Mouse (Mus musculus) thymus, adult 18-20 months (tissue): ENCODE measurements at regions not wholly inside any gene's neighbourhood (a gene's known extent, or its start where the extent isn't known, plus 50 kb on each side); places are given as distances from the start of the nearest gene placed in this dataset.

Experiments
- DNase-seq, 2 experiments: peaks; one replicate each; pipeline ENCODE4 v3.0.0; 2022; ENCODE audit warnings: mixed read lengths in 2 of 2

DNA sequence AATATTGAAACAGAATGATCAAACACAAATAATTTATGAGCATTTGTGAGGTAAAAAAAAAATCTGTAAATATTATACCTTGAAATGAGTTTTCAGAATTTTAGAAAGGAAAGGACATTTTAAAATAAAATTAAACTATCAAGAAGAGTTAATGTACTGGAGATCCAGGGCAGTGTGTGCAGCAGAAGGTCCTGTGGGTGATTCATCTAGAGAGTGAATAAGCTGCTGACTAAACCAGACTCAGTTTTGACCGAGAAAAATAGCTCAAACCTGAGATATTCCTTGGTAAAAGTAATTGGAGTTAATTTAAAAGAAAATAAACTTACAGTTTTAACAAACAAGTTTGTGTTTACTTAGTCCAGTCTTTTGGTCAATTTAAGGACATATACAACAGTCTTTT is 1118.6 kb upstream of the Celf2 start:
- DNase-seq: no peak

DNA sequence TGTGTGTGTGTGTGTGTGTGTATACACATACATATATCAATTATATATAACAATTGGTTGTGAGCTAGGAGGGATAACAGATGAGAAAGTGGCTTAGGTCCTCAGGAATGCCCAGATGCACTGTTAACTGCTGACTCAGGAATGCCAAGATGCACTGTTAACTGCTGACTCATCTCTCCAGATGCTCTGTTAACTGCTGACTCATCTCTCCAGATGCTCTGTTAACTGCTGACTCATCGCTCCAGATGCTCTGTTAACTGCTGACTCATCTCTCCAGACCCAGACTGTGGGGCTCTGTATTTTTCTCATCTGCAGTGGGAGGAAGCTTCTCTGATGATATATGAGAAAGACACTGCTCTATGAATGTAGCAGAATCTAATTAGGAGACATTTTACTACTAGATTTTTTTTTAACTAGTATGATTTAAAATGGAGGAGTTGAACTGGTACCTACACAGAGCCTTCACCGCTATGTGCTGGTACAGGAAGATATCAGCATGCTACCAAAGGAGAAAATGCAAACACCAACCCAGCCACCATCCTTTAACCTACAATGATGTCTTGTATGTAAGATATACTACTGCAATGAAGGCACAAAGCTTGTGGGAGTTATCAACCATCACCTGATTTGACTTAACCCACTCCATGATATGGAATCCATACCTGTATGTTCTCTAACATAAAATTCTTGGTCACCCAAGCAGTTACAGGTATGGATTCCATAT is 1119.3 kb upstream of the Celf2 start:
- no peak for DNase-seq

DNA sequence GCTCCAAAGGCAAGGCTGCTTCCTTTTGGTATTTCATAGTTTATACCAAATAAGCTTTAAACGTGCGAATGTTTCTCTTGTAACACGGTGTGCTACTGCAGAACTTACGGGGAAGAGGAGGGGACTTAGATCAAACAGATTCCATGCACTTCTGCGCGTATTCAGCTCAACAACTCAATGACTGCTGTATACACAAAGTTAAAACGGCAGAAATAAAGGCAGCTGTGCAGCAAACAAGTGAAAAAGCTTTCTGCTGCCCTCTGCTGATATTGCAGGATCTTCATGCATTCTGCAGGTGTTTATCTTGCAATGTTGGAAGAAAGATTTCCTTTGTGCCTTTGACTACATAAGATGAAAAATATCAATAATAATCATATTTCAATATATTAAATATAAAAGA is 1128.7 kb upstream of the Celf2 start:
- no peak for DNase-seq

DNA sequence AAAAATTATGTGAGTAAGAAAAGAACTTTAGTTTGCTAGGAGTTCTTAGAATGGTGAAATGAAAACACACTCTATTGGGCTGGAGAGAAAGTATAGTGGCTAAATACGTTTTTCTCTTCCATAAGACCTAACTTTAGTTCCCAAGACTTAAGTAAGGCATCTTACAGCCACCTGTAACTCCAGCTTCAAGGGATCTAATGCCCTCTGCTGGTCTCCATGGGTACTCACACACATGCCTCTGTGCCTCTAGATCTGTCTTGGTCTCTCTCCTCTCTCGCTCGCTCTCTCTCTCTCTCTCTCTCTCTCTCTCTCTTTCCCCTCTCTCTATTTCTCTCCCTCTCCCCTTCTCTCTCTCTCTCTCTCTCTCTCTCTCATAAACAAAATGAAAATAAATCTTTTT is 1129.9 kb upstream of the Celf2 start:
- DNase-seq: no peak

DNA sequence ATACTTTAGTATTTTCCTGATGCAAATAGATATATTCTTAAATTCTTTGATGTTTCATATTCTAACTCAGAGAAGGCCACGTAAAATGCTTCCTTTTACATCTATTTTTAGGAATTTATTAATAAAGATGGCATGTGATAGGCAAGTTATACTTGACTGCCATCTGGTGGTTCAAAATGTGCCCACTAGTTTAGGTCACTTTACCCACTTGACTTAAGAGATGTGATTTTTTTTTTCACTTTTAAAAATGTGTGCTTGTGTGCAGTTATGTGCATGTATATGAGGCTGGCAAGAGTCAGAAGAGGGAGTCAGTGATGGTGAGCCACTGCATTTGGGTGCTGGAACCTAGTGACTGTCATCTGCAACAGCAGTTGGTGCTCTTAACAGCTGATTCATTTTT is 1136.1 kb upstream of the Celf2 start:
- DNase-seq: no peak

DNA sequence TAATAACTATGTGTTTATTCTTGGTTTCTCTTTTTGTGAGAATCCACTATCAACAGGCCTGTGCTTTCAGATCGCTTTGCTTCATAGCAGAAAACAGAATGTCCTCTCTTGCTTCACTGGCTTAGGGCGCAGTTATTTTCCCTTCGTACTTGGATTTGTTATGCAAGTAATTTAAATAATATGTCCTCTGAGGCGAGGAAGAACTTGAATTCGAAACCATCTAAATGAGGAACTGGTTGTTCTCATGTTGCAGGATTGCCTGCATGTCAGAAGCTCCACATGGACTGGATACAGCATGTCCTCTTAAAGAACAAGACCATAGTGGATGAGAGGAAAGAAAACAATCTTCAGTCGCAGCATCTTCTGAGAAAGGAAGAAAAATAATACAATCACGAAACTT is 1151.2 kb upstream of the Celf2 start:
- no peak for DNase-seq

DNA sequence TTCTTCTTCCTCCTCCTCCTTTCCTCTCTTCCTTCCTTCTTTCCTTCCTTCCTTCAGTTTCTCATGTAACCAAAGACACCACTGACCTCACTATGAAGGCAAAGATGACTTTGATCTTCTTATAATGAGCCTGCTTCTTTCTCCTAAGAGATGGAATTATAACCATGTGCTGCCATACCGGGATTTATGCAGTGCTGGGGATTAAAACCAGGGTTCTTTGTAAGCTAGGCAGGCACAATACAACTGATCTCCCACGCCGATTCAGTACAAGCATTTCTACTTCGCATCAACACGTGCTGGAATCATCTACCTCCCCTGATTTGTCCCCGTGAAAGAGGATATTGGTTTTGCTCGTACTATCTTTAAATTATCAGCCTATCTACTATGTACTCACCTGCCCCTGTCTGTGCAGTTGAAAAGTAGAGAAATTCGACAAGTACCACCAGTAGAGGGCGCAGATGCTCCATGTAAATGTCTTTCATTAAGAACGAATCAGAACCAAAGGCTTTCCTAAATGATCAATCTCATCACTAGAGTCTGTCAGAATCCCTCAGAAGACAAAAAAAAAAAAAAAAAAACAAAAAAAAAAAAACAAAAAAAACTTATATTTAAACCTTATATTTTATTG is 1164.5 kb upstream of the Celf2 start:
- peak in 1 of 2 experiments; percentile 5 for DNase-seq

DNA sequence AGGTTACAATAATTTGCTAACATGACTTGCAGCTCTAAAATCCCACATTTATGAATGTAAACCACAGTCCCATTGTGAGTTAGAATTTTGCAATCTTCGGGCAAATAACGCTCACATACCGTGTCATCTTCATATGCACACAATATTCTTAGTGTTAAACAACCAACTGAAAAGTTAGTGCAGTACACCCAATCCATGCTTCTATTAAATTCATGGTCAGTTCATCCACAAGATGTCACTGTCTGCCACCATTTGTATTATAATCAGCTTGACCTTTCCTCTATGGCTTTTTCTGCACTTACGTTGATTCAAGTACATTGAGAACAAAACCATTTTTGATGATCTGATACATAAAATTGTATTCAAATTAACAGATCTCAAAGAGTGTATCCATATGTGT is 1166.2 kb upstream of the Celf2 start:
- no peak for DNase-seq

DNA sequence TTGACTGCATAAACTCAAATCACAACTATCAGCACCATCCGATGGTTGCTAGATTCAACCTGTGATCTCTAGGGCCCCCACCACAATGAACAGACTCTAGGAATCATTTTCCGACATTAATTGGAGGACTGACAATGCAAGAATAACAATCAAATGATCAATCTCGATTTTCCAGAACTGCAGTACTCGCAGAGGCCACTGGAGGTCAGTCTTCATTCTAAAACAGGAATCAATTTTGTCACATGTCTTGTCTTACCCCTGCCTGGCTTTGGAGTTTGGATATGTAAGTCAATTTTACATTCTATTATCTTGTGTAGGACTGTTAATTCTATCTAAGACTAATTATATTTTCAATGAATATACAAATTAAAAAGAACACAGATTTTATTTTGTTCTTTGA is 1167.2 kb upstream of the Celf2 start:
- DNase-seq: no peak

DNA sequence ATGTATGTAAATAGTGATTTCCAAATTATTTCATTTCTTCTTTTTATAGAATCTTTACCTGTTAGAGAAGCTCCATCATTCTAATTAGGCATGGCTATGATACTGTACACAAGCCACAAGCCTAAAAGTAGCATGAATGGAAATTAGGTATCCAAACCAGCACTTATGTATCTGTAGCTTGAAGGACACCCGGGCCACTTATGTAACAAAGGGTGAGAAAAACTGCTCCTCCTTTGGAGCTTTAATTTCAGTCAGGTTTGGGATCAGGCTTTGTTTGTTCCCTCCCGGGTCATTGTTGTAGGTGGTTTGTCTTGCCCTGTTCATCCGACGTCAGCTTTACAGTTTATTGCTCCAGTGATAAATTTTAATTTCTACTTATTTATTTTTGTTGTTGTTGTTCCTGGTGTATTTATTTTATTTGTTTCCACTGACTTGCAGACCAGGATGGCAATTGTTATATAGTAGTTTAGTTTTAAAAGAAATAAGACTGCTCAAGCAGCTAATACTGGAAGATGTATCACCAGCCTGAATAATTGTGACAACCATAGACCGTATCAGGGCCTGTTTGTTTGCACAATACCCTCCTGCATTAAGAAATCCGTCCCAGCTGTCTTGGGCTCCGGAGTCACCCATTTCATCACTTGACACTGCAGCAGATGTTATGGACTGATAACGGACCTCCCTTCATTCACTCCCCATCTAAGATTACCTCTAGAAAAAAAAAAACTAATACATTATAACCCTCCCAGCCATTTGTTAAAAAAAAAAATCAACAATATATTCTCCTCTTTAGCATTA is 1181.7 kb upstream of the Celf2 start:
- DNase-seq: no peak

DNA sequence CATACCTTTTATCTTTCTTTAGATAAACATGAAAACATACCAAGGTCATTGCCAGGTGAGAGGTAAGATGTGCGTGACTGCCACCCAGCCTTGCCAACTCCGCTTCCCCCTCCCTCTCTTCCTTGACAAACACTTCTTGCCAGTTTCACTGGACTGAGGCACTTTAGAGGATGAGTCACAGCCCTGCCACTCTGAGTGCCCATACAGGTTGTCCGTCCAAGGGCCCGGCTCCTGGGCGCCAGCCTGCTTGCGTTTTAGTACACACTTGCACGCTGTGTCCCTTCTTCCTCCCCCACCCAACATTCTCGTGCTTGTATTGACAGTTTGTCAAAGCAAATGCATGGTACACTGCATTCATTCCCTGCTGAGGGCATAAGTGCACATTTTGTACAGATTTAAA is 1151.7 kb upstream of the 4930412O13Rik start:
- no peak for DNase-seq

DNA sequence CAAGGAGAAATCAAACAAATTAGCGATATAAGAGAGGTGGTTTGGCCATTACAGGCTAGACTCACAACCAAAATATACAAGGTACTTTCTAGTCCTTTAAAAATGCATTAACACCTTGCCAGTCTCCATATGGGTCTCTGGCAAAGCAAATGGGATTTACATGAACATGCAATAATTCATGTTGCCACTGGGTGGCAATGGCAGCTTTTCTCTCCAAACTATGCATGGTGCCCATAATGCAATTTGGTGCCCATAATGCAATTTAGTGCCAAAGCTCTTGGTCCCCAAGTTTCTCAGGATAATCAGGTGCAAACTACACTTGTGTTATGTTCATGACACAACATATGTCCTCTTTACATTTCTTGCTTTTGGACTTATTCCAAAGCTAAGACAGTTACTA is 1126.9 kb upstream of the 4930412O13Rik start:
- peak in 1 of 2 experiments; percentile 5 for DNase-seq

DNA sequence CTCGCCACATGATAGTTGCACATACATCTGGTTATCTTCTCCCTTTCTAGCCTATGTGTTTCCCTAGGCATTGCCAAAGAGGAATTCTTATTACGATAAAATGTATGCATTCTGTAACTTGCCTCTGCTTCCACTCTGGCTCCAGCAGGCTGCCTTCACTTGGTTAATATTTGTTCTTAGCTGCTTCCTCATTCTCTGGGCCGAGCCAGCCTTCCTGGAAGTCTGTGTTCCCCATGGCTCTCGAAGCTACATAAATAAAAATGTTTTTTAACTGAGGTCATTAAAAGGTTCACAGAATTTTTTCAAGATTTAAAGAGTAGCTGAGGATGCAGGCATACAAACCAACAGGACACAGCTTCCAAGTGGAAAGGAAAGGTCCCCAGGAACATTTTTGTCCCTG is 1124.5 kb upstream of the 4930412O13Rik start:
- DNase-seq: no peak

DNA sequence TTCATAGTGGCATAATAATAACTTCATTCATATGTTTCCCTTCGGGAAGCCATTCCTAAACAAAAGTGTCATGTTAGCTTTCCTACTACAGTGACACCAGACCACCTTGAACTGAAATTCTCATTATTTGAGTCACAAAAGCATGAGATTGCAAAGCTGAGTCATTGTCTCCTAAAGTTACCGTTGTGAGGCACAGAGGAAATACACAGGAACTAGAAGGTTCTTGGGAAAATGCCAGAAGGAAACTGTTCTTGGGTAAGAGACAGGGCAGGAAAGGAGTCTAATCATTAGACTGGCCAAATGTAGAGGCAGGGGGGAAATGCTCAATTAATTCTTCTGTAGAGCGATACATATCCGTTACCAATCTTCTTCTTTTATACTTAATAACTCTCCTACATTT is 1110.4 kb upstream of the 4930412O13Rik start:
- no peak for DNase-seq

DNA sequence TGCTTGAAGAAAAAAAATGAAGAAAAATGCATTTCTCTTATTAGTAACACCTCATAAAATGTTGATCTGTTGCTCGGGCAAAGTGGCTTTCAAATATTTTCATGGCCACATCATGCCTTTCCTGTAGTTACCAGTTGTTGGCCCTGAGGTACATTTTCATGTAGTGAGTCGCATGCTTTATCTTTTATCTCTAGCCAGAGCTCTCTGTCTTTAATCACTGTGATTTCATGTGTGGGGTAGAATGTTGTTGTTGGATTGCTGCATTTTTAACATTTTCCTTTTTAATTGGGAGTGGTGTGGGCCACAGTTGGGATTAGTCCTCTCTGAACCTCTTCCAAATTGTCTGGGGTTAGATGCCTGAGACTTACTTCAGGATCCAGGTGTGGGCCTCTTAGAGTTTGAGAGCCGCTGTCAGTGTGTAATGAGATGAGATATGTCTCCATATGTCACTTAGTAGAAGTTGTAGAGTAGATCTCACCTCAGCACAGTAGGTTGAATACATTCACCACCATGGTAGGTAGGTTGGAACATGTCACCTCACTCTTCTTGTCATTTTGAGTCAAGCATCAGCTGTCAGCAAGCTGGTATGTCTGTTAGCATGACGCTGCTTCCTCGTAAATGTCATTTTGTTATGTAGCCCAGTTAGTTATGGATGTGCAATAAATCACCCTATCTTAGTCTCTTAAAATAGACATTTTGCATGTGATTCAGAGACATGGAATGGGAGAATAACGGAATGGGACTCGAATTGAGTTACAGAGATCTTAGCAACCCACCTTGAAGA is 1099.7 kb upstream of the 4930412O13Rik start:
- DNase-seq: no peak

DNA sequence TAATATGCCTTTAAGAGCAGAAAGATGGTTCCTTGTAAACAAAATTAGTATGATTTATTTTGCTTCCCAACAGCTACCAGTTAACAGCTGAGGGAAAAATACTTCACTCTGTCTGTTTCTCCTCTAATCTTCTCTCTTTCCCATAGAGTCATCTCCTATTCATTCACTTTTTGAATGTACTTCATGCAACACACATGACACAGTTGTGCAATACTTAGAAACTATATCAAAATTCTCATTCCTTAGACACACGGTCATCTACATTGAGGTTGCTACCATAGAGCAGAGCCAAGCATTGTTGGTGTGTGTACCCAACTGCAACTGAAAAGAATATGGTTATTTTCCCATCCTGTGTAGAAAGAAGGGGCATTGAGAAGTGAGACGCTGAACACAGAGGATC is 1098.8 kb upstream of the 4930412O13Rik start:
- DNase-seq: no peak

DNA sequence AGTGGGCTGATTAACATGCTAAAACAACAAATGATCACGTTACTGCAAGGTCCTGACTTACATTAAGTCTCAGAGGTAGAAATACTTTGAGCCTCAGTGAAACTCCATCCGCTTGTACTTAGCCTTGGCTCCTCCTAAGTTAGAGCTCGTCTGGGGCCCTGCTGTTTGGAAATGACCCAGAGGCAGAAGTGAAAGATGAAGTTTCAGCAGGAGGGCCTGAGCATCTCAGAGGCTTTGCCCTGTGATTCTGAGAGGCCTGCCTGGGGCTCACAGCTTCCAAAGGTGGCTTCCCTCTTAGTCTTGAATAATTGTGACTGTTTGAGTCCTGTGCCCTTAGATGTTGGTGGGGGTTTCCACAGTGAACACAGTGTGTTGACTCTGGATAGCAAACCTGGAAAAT is 1079.0 kb upstream of the 4930412O13Rik start:
- no peak for DNase-seq

DNA sequence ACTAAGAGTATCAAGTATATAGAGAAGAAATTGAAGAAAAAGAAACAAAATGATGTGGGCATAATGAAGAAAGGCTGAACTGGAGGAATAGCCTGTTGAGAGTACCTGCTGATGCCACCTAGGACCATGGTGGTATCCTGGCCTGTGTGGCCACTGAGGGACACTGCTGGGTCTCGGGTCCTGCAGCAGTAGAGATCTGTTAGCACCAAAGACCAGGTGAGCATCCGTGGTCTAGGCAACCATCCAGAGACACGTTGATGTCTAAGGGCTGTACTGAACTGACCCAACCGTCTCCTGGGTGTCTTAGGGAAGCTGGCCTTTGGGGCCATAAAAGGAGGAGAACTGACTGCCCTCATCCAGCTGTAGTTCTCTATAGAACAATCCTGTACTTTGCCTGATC is 1071.4 kb upstream of the 4930412O13Rik start:
- DNase-seq: no peak

DNA sequence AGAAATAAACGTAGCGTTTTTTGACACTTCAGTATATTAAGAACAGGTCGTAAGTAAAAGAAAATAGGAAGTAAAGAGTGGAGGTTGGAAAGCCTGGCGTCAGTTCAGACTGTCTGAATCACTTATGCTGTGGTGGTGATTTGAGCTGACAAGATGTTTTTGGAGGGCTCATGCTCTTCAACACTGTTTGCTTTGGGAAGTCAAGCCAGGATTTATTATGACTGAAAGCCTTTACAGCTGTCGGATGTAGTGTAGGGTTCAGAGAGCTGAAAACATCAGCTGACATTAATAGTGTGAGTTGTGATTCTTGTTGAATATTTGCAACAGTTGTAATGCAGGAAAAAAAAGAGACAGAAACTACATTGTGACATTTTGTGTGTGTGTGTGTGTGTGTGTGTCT is 1062.9 kb upstream of the 4930412O13Rik start:
- DNase-seq: no peak

DNA sequence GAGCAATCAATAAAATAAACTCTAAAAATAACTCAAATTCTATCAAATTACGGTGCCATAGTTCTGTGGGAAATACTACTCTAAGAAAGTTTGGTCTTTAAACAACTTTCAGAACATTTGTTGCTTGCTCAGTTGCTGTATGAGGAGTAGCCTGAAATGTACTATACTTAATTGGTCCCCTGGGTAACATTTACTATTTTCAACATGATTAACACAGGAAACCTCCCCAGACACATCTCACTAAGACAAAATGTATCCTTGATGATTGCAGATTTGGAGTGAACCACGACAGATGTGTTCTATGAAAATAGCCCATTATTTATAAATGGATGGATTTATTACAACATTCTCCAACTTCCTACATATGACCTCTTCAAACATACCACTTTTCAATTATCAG is 1055.6 kb upstream of the 4930412O13Rik start:
- DNase-seq: no peak
